Mouse (Mus musculus) midbrain, embryonic 14.5 days (tissue): ENCODE results near the gene Tnrc6b. TPM values are rescaled to one million over a fixed set of nuclear protein-coding genes. Genes with fewer than 3 reads are reported as not detected.

Experiments used
- ATAC-seq: fragments of 200-750 bp; cut with Nextera tagmentation; 2 replicates; pipeline ENCODE4 v1.8.0; 2017; ENCODE audit warnings: moderate number of reproducible peaks, moderate library complexity; ENCODE audit not compliant: low FRiP score, low TSS enrichment
- DNase-seq: peaks from one replicate; pipeline ENCODE4 v3.0.0-alpha.2; 2015
- H3K27ac ChIP-seq: fragments of 300-500 bp; sonication (generic); replicated peaks from 2 replicates; pipeline ENCODE4 v1.5.1; 2014; ENCODE audit warnings: mild to moderate bottlenecking, low read depth, low read length, moderate library complexity
- H3K27me3 ChIP-seq: fragments of 300-500 bp; sonication (generic); 2 replicates; pipeline ENCODE4 v1.6.1; 2014; ENCODE audit warnings: low read length, control low read depth, mixed read lengths; ENCODE audit not compliant: control insufficient read depth, insufficient read depth
- H3K36me3 ChIP-seq: fragments of 300-500 bp; sonication (generic); 2 replicates; pipeline ENCODE4 v1.6.1; 2014; ENCODE audit warnings: low read length, control low read depth; ENCODE audit not compliant: control insufficient read depth, insufficient read depth
- H3K4me1 ChIP-seq: fragments of 300-500 bp; sonication (generic); 2 replicates; pipeline ENCODE4 v1.6.1; 2014; ENCODE audit warnings: mild to moderate bottlenecking, antibody characterized with exemption, low read length, control low read depth; ENCODE audit not compliant: control insufficient read depth, insufficient read depth
- H3K4me2 ChIP-seq: fragments of 300-500 bp; sonication (generic); 2 replicates; pipeline ENCODE4 v1.6.1; 2014; ENCODE audit warnings: mild to moderate bottlenecking, low read length, moderate library complexity
- H3K4me3 ChIP-seq: fragments of 300-500 bp; sonication (generic); replicated peaks from 2 replicates; pipeline ENCODE4 v1.5.1; 2014; ENCODE audit warnings: low read depth, low read length
- H3K9ac ChIP-seq: fragments of 300-500 bp; sonication (generic); replicated peaks from 2 replicates; pipeline ENCODE4 v1.6.1; 2014; ENCODE audit warnings: mild to moderate bottlenecking, low read length, moderate library complexity
- H3K9me3 ChIP-seq: fragments of 300-500 bp; sonication (generic); 2 replicates; pipeline ENCODE4 v1.6.1; 2016; ENCODE audit warnings: low read length, control low read depth, mixed read lengths; ENCODE audit not compliant: control insufficient read depth
- WGBS: fragments of 180-500 bp; shearing (Covaris S2); extraction: QIAGEN DNeasy Blood & Tissue Kit; methylation state at CpG from one replicate; pipeline ENCODE4 v1.1.7; 2014; 5-methylcytosine and 5-hydroxymethylcytosine counted together
- polyA plus RNA-seq: library from polyadenylated mRNA; unstranded; fragments of >200 nt; fragmentation: Nextera tagmentation; extraction: Ambion mirVana; gene quantifications from 2 replicates; pipeline ENCODE4 v1.2.1, GENCODE M21; 2014

The Tnrc6b gene
- polyA plus RNA-seq, 1 experiment from 2014 or later: 23.4 TPM

GRCm38 (mm10) chr15:80706596-80706995 is 4.5 kb upstream of the Tnrc6b start:
- Histone ChIP-seq H3K9me3 (no peaks in the 10 kb centered on the region), H3K27me3 (no peaks in the 10 kb centered on the region), H3K36me3 (no peaks in the 10 kb centered on the region), H3K27ac (peak overlapping the region; percentile 33; the same call in 1 of the 2 replicates), H3K4me3 (0 out of 2 replicates have a peak overlapping the region, but pooled peaks have one; percentile 12), H3K4me2 (peak overlapping the region; percentile 44), H3K9ac (peak overlapping the region; percentile 3; the same call in 1 of the 2 replicates), H3K4me1 (peaks cover 3% of the 10 kb centered on the region; the same call in 1 of the 2 replicates)
- 28% methylated on average over 11 of the region's 11 CpGs for WGBS
- no peak for ATAC-seq
- no peak for DNase-seq

DNA sequence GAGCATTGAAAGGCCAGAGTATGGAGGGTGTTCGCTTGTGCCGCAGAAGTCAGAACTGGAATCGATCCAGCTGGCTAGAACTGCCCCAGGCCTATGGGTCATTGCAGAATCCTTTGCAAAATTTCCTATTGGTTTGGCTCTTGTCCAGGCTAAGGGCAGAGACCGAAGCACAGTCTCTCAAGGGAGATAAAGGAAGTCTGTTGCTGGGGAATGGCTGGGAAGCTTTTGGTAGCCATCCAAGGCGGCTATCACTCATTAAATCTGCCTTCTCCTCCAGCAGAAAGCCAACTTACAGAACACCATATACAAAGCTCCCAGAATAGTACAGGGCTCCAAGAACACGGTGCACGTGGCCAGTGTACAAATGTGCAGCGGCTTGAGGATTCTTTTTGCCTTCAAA is 4.0 kb upstream of the Tnrc6b start:
- ATAC-seq: no peak
- 57% methylated on average over 8 of the region's 8 CpGs for WGBS
- H3K9me3 ChIP-seq: no peaks in the 10 kb centered on the region
- peak overlapping the region; percentile 44 for H3K4me2 ChIP-seq
- peaks cover 3% of the 10 kb centered on the region; the same call in 1 of the 2 replicates for H3K4me1 ChIP-seq
- H3K36me3 ChIP-seq: no peaks in the 10 kb centered on the region
- peak overlapping the region; percentile 66 for H3K27ac ChIP-seq
- DNase-seq: peak; percentile 83
- H3K9ac ChIP-seq: no peak overlapping the region
- H3K4me3 ChIP-seq: no peak overlapping the region
- no peaks in the 10 kb centered on the region for H3K27me3 ChIP-seq

- Histone ChIP-seq H3K4me2 (peak overlapping the region; percentile 47; the same call in 1 of the 2 replicates), H3K9me3 (no peaks in the 10 kb centered on the region), H3K9ac (no peak overlapping the region), H3K36me3 (no peaks in the 10 kb centered on the region), H3K27me3 (no peaks in the 10 kb centered on the region), H3K4me1 (peaks cover 8% of the 10 kb centered on the region; the same call in 1 of the 2 replicates), H3K27ac (no peak overlapping the region), H3K4me3 (no peak overlapping the region)
- 51% methylated on average over 6 of the region's 6 CpGs for WGBS
- peak; percentile 69 for DNase-seq
- ATAC-seq: no peak
Observed at GRCm38 (mm10) chr15:80709593-80709992, 1.5 kb upstream of the Tnrc6b start.

- no peak for ATAC-seq
Observed at GRCm38 (mm10) chr15:80710257-80710607, 881 bp upstream of the Tnrc6b start.

DNA sequence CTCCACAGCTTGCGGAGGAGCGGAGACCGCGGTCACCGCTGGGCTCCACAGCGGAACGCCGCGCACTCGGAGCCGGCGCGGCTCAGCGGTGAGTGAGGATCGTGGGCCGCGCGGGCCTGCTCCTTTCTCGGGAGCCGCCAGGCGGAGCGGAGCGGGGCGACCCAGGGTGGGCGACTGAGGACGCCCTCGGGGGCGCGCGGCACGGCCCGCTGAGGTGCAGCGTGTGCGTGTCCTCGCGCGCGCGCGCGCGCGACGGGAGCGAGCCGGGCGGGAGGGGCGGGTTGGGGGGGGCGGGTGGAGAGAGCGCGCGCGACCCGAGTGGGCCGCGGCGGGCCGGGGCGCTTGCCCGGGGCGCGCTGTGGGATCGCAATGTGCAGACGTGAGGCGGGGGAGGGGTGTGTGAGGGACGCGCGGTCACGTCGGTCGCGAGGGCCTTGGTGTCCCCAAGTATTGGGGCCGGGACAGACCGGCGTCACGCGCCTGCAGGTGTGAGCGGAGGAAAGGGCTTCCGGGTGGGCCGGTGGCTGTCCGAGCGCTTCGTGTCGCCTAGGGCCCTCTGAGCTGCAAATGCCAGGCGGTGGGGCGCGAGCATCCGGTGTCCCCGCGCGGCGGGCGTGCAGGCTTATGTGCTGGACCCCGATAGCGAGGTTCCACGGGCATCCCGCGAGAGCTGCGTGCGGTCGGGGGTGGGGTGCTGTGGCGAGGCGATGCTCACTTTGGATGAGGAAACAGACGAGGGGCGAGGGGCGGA is 463 bp downstream of the Tnrc6b start:
- DNase-seq: peak; percentile 80
- peaks cover 8% of the 10 kb centered on the region; the same call in 1 of the 2 replicates for H3K4me1 ChIP-seq
- H3K4me3 ChIP-seq: peak overlapping the region; percentile 96

More at GRCm38 (mm10) chr15:80710257-80710607, 881 bp upstream of the Tnrc6b start:
- Histone ChIP-seq H3K4me1 (peaks cover 8% of the 10 kb centered on the region; the same call in 1 of the 2 replicates), H3K4me2 (peak overlapping the region; percentile 47), H3K27ac (peak overlapping the region; percentile 88), H3K9me3 (no peaks in the 10 kb centered on the region), H3K9ac (no peak overlapping the region), H3K36me3 (no peaks in the 10 kb centered on the region), H3K27me3 (no peaks in the 10 kb centered on the region), H3K4me3 (peak overlapping the region; percentile 96)
- WGBS: 13% methylated on average over 5 of the region's 5 CpGs
- no peak for DNase-seq

DNA sequence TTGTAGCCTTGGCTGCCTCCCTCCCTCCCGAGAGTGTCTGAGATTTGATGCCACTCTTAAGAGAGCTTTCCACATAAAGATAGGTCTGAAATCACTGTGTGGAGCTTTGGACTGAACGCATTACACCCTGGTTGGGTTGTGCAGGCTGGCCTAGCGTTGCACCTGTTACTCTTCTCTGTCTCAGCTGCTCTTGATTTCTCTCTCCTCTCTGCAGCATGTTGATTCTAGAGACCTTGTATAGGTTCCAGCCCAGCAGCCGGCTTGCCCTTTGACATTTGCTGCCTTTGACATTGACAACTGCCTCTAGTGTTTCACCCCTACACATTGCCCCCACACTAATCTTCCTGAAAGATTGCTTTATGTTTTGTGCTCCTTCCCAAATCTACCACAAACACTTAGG is 3.2 kb downstream of the Tnrc6b start:
- Histone ChIP-seq H3K36me3 (no peaks in the 10 kb centered on the region), H3K27ac (no peak overlapping the region), H3K9me3 (no peaks in the 10 kb centered on the region), H3K4me2 (no peak overlapping the region), H3K4me3 (no peak overlapping the region), H3K4me1 (peaks cover 6% of the 10 kb centered on the region; the same call in 1 of the 2 replicates), H3K27me3 (no peaks in the 10 kb centered on the region), H3K9ac (no peak overlapping the region)
- no peak for DNase-seq
- WGBS: 78% methylated on average over 4 of the region's 4 CpGs
- no peak for ATAC-seq

More for the DNA sequence above, 463 bp downstream of the Tnrc6b start:
- no peaks in the 10 kb centered on the region for H3K36me3 ChIP-seq
- WGBS: under 1% methylated on average over 102 of the region's 106 CpGs
- peak overlapping the region; percentile 84 for H3K9ac ChIP-seq
- H3K27ac ChIP-seq: peak overlapping the region; percentile 91
- H3K27me3 ChIP-seq: no peaks in the 10 kb centered on the region
- peak; percentile 46 for ATAC-seq
- H3K9me3 ChIP-seq: no peaks in the 10 kb centered on the region
- H3K4me2 ChIP-seq: peak overlapping the region; percentile 77

DNA sequence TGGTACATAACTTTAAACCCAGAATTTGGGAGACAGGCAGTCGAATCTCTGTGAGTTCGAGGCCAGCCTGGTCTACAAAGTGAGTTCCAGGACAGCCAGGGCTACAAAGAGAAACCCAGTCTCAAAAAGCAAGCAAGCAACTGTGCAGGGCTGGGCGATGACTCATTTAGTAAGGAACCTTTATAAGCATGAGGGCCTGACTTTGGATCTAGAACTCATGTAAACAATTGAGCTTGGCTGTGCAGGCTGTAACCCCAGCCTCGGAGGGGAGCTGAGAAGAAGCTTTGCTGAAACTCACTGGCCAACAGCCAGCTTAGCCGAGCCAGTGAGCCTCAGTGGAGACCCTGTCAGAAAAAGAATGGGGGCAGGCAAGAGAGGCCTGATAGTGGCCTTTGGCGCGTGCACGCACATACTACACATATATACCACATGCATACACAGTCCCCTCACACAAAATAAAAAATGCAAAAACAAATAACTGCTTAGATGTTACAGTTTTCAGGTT is 5.6 kb downstream of the Tnrc6b start:
- 88% methylated on average over 8 of the region's 8 CpGs for WGBS
- ATAC-seq (no peak), DNase-seq (no peak)
- H3K9ac ChIP-seq: no peak overlapping the region
- peaks cover 6% of the 10 kb centered on the region; the same call in 1 of the 2 replicates for H3K4me1 ChIP-seq
- H3K4me2 ChIP-seq: no peak overlapping the region
- no peak overlapping the region for H3K4me3 ChIP-seq
- H3K27ac ChIP-seq: no peak overlapping the region
- no peaks in the 10 kb centered on the region for H3K27me3 ChIP-seq
- no peaks in the 10 kb centered on the region for H3K36me3 ChIP-seq
- no peaks in the 10 kb centered on the region for H3K9me3 ChIP-seq

GRCm38 (mm10) chr15:80717431-80717830 is 6.3 kb downstream of the Tnrc6b start:
- DNase-seq (no peak), ATAC-seq (no peak)
- no peaks in the 10 kb centered on the region for H3K36me3 ChIP-seq
- H3K9me3 ChIP-seq: no peaks in the 10 kb centered on the region
- H3K27me3 ChIP-seq: no peaks in the 10 kb centered on the region
- no peak overlapping the region for H3K4me2 ChIP-seq
- H3K9ac ChIP-seq: no peak overlapping the region
- H3K4me3 ChIP-seq: no peak overlapping the region
- peaks cover 2% of the 10 kb centered on the region; the same call in 1 of the 2 replicates for H3K4me1 ChIP-seq
- no peak overlapping the region for H3K27ac ChIP-seq
- WGBS: 48% methylated on average over 1 of the region's 1 CpGs
